Mouse (Mus musculus): ENCODE measurements around the gene Mutyh. TPM values are rescaled to one million over a fixed set of nuclear protein-coding genes. Genes with fewer than 3 reads are reported as not detected.
"Not testable (repeated sequence)": the region's sequence is repeated elsewhere in the genome, so short reads cannot be mapped to it uniquely, and the experiment has no call there.

Gene Mutyh
- polyA plus RNA-seq, 1 experiment from 2014 or later, result 21.2 TPM

DNA sequence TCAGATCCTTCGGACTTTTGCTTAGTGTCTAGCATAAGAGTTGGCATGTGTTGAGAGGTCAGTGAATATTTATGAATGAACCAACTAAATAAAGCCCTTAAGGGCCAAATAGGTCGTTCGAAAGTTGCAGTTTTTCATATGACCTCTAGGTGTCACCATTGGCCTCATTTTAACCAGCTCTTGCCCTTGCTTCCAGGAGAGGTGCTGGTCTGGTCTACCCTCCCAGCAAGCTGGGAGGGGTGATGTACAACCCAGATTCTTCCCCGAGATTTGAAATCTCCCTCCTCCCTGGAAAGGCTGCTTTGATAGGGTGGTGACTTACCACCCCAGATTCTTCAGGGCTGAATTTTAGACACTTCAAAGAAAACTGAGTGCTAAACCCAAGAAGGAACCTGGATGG, 20.3 kb downstream of the Mutyh start:
- no peaks in the 10 kb centered on the region for H3K4me1 ChIP-seq (ENCODE audit: control insufficient read depth, insufficient read depth, low read length)
- H3K9me3 ChIP-seq (ENCODE audit: control insufficient read depth, low read length), result no peaks in the 10 kb centered on the region
- 2% methylated on average over 4 of the region's 4 CpGs for WGBS
- H3K27ac ChIP-seq (replicated peaks; ENCODE audit: low read depth, low read length), result no peak overlapping the region
- H3K4me2 ChIP-seq (ENCODE audit: low read depth, severe bottlenecking), result no peak overlapping the region
- no peaks in the 10 kb centered on the region for H3K27me3 ChIP-seq (ENCODE audit: control insufficient read depth, insufficient read depth, low read length)
- DNase-seq (ENCODE audit: low spot score) (peak; percentile 50), ATAC-seq (ENCODE audit: insufficient number of reproducible peaks, low FRiP score, low TSS enrichment, low read depth) (no peak)
- no peak overlapping the region for H3K4me3 ChIP-seq (ENCODE audit: low read depth, low read length)
- H3K36me3 ChIP-seq (ENCODE audit: control insufficient read depth, insufficient read depth, low read length), result no peaks in the 10 kb centered on the region
- no peak overlapping the region for H3K9ac ChIP-seq (ENCODE audit: low read length)

DNA sequence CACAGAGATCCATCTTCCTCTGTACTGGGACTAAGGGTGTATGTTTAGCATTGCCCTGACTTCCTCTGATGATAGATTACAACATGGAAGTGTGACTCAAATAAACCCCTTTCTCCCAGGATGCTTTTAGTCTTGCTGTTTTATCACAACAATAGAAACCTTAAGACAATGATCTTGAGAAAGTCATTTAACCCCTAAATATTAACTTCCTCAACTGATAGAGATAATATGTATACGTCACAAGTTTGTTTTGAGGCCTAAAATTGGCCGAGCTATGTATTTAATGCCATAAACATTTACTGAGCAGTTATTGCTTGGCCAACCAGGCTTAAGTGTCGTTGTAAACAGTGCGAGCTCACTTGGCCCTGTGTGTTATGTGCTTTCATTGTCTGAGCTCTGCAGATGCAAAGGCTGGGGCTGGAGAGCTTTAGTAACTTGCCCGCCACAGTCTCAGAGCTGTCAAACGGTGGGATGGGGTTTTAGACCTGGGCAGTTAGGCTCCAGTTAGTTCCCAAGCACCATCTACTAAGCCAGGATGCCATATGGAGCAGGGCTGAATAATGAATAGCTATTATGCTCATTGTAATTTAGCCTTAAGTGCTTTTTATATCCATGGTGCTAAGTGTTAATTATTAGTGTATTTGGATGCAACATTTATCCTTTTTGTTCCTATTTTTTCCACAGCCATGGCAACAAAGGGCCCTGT, 22.0 kb downstream of the Mutyh start:
- DNase-seq (ENCODE audit: low spot score), result no peak
- 60% methylated on average over 6 of the region's 6 CpGs for WGBS
- Histone ChIP-seq H3K4me1 (ENCODE audit: control insufficient read depth, insufficient read depth, low read length) (no peaks in the 10 kb centered on the region), H3K27ac (replicated peaks; ENCODE audit: low read depth, low read length) (no peak overlapping the region), H3K27me3 (ENCODE audit: control insufficient read depth, insufficient read depth, low read length) (no peaks in the 10 kb centered on the region), H3K9me3 (ENCODE audit: control insufficient read depth, low read length) (no peaks in the 10 kb centered on the region), H3K4me2 (ENCODE audit: low read depth, severe bottlenecking) (no peak overlapping the region), H3K9ac (ENCODE audit: low read length) (no peak overlapping the region), H3K36me3 (ENCODE audit: control insufficient read depth, insufficient read depth, low read length) (no peaks in the 10 kb centered on the region), H3K4me3 (ENCODE audit: low read depth, low read length) (no peak overlapping the region)
- no peak for ATAC-seq (ENCODE audit: insufficient number of reproducible peaks, low FRiP score, low TSS enrichment, low read depth)

DNA sequence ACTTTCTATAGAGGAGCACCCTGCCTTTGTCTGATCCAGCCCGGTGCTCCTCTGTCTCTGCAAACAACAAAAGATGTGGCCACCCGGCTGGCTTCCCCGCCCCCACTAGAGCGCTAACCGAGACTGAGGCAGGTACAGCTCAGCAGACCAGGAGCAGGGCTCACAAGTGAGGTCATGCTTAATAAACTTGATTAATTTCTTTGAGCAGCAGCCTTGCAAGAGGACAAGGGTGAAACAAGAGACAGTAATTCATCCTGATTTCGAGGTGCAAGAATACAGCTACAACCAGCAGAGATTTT, 22.5 kb downstream of the Mutyh start:
- 30% methylated on average over 6 of the region's 6 CpGs for WGBS
- Histone ChIP-seq H3K9me3 (ENCODE audit: control insufficient read depth, low read length) (no peaks in the 10 kb centered on the region), H3K9ac (ENCODE audit: low read length) (no peak overlapping the region), H3K36me3 (ENCODE audit: control insufficient read depth, insufficient read depth, low read length) (no peaks in the 10 kb centered on the region), H3K4me3 (ENCODE audit: low read depth, low read length) (no peak overlapping the region), H3K4me1 (ENCODE audit: control insufficient read depth, insufficient read depth, low read length) (no peaks in the 10 kb centered on the region), H3K27ac (replicated peaks; ENCODE audit: low read depth, low read length) (no peak overlapping the region), H3K4me2 (ENCODE audit: low read depth, severe bottlenecking) (no peak overlapping the region), H3K27me3 (ENCODE audit: control insufficient read depth, insufficient read depth, low read length) (no peaks in the 10 kb centered on the region)
- ATAC-seq (ENCODE audit: insufficient number of reproducible peaks, low FRiP score, low TSS enrichment, low read depth) (no peak), DNase-seq (ENCODE audit: low spot score) (no peak)

DNA sequence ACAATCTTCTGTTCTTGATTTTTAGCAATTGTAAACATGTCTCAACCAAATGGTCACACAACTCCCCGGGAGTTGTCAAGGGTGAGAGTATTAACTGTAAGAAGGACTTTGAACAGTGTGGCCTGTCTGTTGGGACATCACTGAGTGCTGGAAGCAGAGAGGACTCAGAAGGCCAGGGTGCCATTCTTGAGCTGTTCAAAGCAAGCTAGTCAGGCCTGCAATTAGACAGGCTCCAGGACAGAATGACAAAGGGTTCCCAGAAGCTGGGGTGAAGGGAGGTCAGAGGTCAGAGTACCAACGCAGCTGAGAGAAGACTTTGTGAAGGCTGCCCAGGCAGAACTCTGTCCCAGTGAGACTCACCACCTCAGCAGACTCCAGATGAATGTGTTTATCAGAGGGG, 31.5 kb downstream of the Mutyh start:
- no peaks in the 10 kb centered on the region for H3K27me3 ChIP-seq (ENCODE audit: control insufficient read depth, insufficient read depth, low read length)
- H3K9me3 ChIP-seq (ENCODE audit: control insufficient read depth, low read length), result no peaks in the 10 kb centered on the region
- H3K4me2 ChIP-seq (ENCODE audit: low read depth, severe bottlenecking), result no peak overlapping the region
- 30% methylated on average over 2 of the region's 2 CpGs for WGBS
- ATAC-seq (ENCODE audit: insufficient number of reproducible peaks, low FRiP score, low TSS enrichment, low read depth), result no peak
- no peaks in the 10 kb centered on the region for H3K36me3 ChIP-seq (ENCODE audit: control insufficient read depth, insufficient read depth, low read length)
- H3K4me1 ChIP-seq (ENCODE audit: control insufficient read depth, insufficient read depth, low read length), result no peaks in the 10 kb centered on the region
- no peak overlapping the region for H3K9ac ChIP-seq (ENCODE audit: low read length)
- no peak for DNase-seq (ENCODE audit: low spot score)
- no peak overlapping the region for H3K27ac ChIP-seq (replicated peaks; ENCODE audit: low read depth, low read length)
- H3K4me3 ChIP-seq (ENCODE audit: low read depth, low read length), result no peak overlapping the region

DNA sequence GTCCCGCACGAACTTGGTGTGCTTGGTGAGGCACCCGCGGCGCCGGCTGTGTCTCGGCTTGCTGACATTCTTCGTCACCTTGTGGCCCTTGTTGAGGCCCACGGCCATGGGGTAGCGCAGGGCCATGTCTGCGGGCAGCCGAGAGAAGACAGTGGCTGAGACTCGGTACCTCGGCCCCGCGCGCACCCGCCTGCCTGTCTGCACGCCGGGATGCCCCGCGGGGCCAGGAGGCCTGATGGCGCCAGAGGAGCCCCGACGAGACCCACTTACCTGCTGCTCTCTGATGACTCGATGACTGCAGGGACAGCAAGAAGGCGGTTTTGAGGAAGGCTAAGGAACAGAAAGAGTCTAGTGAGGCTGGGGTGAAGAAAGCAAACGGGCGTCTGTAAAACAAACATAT, 32.6 kb downstream of the Mutyh start:
- not testable (repeated sequence) for H3K27me3 ChIP-seq (ENCODE audit: control insufficient read depth, insufficient read depth, low read length); DNase-seq (ENCODE audit: low spot score); H3K4me2 ChIP-seq (ENCODE audit: low read depth, severe bottlenecking); H3K27ac ChIP-seq (replicated peaks; ENCODE audit: low read depth, low read length); H3K9ac ChIP-seq (ENCODE audit: low read length); H3K4me3 ChIP-seq (ENCODE audit: low read depth, low read length); H3K4me1 ChIP-seq (ENCODE audit: control insufficient read depth, insufficient read depth, low read length); H3K36me3 ChIP-seq (ENCODE audit: control insufficient read depth, insufficient read depth, low read length); H3K9me3 ChIP-seq (ENCODE audit: control insufficient read depth, low read length); ATAC-seq (ENCODE audit: insufficient number of reproducible peaks, low FRiP score, low TSS enrichment, low read depth)
- WGBS, result 29% methylated on average over 19 of the region's 29 CpGs

DNA sequence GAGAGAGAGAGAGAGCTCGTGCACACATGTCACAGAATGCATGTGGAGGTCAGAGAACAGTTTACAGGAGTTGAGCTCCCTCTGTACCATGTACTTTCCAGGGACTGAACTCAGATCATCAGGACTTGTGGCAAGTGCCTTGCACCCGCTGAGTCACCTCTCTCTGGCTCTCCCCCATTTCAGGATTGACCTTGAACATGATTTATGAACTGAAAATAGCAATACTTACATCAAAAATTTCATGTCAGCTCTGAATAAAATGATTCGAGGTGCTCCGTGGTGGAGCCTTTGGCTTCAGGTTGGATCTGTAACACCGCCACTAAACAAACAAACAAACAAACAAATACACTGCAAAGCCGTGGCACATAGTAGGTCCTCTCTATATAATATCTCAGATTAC, 33.3 kb downstream of the Mutyh start:
- no peak for DNase-seq (ENCODE audit: low spot score)
- 88% methylated on average over 6 of the region's 6 CpGs for WGBS
- no peaks in the 10 kb centered on the region for H3K27me3 ChIP-seq (ENCODE audit: control insufficient read depth, insufficient read depth, low read length)
- H3K9me3 ChIP-seq (ENCODE audit: control insufficient read depth, low read length), result no peaks in the 10 kb centered on the region
- no peak overlapping the region for H3K4me3 ChIP-seq (ENCODE audit: low read depth, low read length)
- ATAC-seq (ENCODE audit: insufficient number of reproducible peaks, low FRiP score, low TSS enrichment, low read depth), result no peak
- H3K36me3 ChIP-seq (ENCODE audit: control insufficient read depth, insufficient read depth, low read length), result no peaks in the 10 kb centered on the region
- no peaks in the 10 kb centered on the region for H3K4me1 ChIP-seq (ENCODE audit: control insufficient read depth, insufficient read depth, low read length)
- H3K4me2 ChIP-seq (ENCODE audit: low read depth, severe bottlenecking), result no peak overlapping the region
- H3K9ac ChIP-seq (ENCODE audit: low read length), result no peak overlapping the region
- no peak overlapping the region for H3K27ac ChIP-seq (replicated peaks; ENCODE audit: low read depth, low read length)

DNA sequence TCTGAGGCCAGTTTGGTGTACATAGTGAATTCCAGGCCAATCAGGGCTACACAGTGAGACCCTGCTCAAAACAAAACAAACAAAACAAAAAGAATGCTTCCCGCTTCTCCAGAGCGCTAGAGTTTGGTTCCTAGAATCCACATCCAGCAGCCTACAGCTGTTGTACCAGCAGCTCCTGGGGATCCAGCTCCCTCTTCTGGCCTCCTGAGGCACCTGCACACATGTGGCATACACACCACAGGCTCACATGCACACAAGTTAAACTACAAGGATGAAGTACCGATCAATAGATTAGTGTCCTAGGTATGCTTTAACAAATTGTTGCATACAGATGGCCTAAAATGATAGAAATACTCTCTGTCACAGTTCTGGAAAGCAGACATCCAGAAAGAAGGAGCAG, 36.8 kb downstream of the Mutyh start:
- no peaks in the 10 kb centered on the region for H3K36me3 ChIP-seq (ENCODE audit: control insufficient read depth, insufficient read depth, low read length)
- DNase-seq (ENCODE audit: low spot score) (no peak), ATAC-seq (ENCODE audit: insufficient number of reproducible peaks, low FRiP score, low TSS enrichment, low read depth) (no peak)
- H3K9ac ChIP-seq (ENCODE audit: low read length), result no peak overlapping the region
- H3K4me1 ChIP-seq (ENCODE audit: control insufficient read depth, insufficient read depth, low read length), result no peaks in the 10 kb centered on the region
- H3K27ac ChIP-seq (replicated peaks; ENCODE audit: low read depth, low read length), result no peak overlapping the region
- no peak overlapping the region for H3K4me3 ChIP-seq (ENCODE audit: low read depth, low read length)
- H3K27me3 ChIP-seq (ENCODE audit: control insufficient read depth, insufficient read depth, low read length), result no peaks in the 10 kb centered on the region
- WGBS, result 98% methylated on average over 3 of the region's 3 CpGs
- H3K4me2 ChIP-seq (ENCODE audit: low read depth, severe bottlenecking), result no peak overlapping the region
- H3K9me3 ChIP-seq (ENCODE audit: control insufficient read depth, low read length), result no peaks in the 10 kb centered on the region

DNA sequence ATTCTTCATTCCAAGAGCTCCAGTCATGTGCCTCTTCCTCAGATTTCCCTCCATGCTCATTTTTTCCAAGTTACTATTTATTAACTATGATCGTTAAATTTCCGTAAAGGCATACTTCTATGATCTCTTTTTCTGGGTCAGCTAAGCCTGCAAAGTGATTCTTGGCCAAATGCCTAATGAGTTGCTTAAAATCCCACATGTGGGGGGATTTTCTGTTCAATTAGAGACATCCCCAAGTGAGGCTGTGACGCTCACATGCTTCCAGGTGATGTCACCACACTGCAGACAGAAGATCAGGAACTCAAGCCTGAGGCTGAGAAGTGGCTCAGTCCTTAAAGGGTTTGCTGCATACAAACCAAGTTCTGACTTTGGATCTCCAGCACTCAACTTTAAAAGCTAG, 42.4 kb downstream of the Mutyh start:
- H3K9ac ChIP-seq (ENCODE audit: low read length), result no peak overlapping the region
- no peak overlapping the region for H3K4me3 ChIP-seq (ENCODE audit: low read depth, low read length)
- no peaks in the 10 kb centered on the region for H3K27me3 ChIP-seq (ENCODE audit: control insufficient read depth, insufficient read depth, low read length)
- H3K4me2 ChIP-seq (ENCODE audit: low read depth, severe bottlenecking), result no peak overlapping the region
- H3K9me3 ChIP-seq (ENCODE audit: control insufficient read depth, low read length), result no peaks in the 10 kb centered on the region
- no peak overlapping the region for H3K27ac ChIP-seq (replicated peaks; ENCODE audit: low read depth, low read length)
- WGBS, result 80% methylated on average over 3 of the region's 3 CpGs
- ATAC-seq (ENCODE audit: insufficient number of reproducible peaks, low FRiP score, low TSS enrichment, low read depth), result no peak
- DNase-seq (ENCODE audit: low spot score), result no peak
- no peaks in the 10 kb centered on the region for H3K36me3 ChIP-seq (ENCODE audit: control insufficient read depth, insufficient read depth, low read length)
- no peaks in the 10 kb centered on the region for H3K4me1 ChIP-seq (ENCODE audit: control insufficient read depth, insufficient read depth, low read length)

DNA sequence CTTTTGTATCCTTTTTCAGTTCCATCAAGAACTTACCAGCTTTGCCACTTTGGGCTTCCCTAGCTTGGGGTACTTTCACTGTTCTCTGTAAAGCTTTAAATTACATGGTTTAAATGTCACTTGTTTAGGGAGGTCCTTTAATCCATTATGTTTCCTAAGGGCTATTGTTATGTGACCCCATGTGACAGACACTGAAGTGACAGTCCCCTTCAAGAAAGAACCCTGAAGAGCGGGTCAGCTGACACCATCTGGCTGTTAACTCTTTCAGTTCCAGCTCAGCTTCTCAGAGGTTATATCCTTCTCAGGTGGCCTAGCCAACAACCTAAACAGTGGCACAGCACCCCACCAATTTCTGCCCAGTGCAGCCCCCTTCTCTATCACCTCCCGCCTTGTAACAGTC, 46.8 kb downstream of the Mutyh start:
- no peak overlapping the region for H3K4me3 ChIP-seq (ENCODE audit: low read depth, low read length)
- H3K4me1 ChIP-seq (ENCODE audit: control insufficient read depth, insufficient read depth, low read length), result no peaks in the 10 kb centered on the region
- H3K4me2 ChIP-seq (ENCODE audit: low read depth, severe bottlenecking), result no peak overlapping the region
- WGBS, result 20% methylated on average over 2 of the region's 2 CpGs
- DNase-seq (ENCODE audit: low spot score), result no peak
- no peaks in the 10 kb centered on the region for H3K27me3 ChIP-seq (ENCODE audit: control insufficient read depth, insufficient read depth, low read length)
- no peak overlapping the region for H3K9ac ChIP-seq (ENCODE audit: low read length)
- H3K9me3 ChIP-seq (ENCODE audit: control insufficient read depth, low read length), result no peaks in the 10 kb centered on the region
- no peaks in the 10 kb centered on the region for H3K36me3 ChIP-seq (ENCODE audit: control insufficient read depth, insufficient read depth, low read length)
- ATAC-seq (ENCODE audit: insufficient number of reproducible peaks, low FRiP score, low TSS enrichment, low read depth), result no peak
- H3K27ac ChIP-seq (replicated peaks; ENCODE audit: low read depth, low read length), result no peak overlapping the region
